Mouse (Mus musculus) midbrain, postnatal 0 days (tissue): Measurements from ENCODE around the gene Triobp. TPM values are rescaled to one million over a fixed set of nuclear protein-coding genes. Genes with fewer than 3 reads are reported as not detected.

Experiments used
- ATAC-seq: fragments of 200-750 bp; cut with Nextera tagmentation; 2 replicates; pipeline ENCODE4 v1.8.0; 2017; ENCODE audit warnings: moderate number of reproducible peaks, mild to moderate bottlenecking, moderate TSS enrichment, moderate library complexity; ENCODE audit not compliant: low FRiP score
- DNase-seq: peaks from one replicate; pipeline ENCODE4 v3.0.0-alpha.2; 2015; ENCODE audit warnings: low spot score
- H3K27ac ChIP-seq: fragments of 300-500 bp; sonication (generic); 2 replicates; pipeline ENCODE4 v1.5.1; 2014; ENCODE audit warnings: low read depth, mild to moderate bottlenecking, low read length, mixed read lengths
- H3K27me3 ChIP-seq: fragments of 300-500 bp; sonication (generic); 2 replicates; pipeline ENCODE4 v1.6.1; 2014; ENCODE audit warnings: low read length, control low read depth, mixed read lengths; ENCODE audit not compliant: insufficient read depth
- H3K36me3 ChIP-seq: fragments of 300-500 bp; sonication (generic); 2 replicates; pipeline ENCODE4 v1.6.1; 2014; ENCODE audit warnings: low read length, control low read depth, mixed read lengths; ENCODE audit not compliant: insufficient read depth
- H3K4me1 ChIP-seq: fragments of 300-500 bp; sonication (generic); 2 replicates; pipeline ENCODE4 v1.6.1; 2014; ENCODE audit warnings: mild to moderate bottlenecking, control low read depth, antibody characterized with exemption, low read length, mixed read lengths; ENCODE audit not compliant: insufficient read depth
- H3K4me2 ChIP-seq: fragments of 300-500 bp; sonication (generic); 2 replicates; pipeline ENCODE4 v1.6.1; 2014; ENCODE audit warnings: low read depth, mild to moderate bottlenecking, low read length, mixed read lengths; ENCODE audit not compliant: poor library complexity, severe bottlenecking
- H3K4me3 ChIP-seq: fragments of 300-500 bp; sonication (generic); 2 replicates; pipeline ENCODE4 v1.5.1; 2014; ENCODE audit warnings: low read depth, mild to moderate bottlenecking, low read length, moderate library complexity
- H3K9ac ChIP-seq: fragments of 300-500 bp; sonication (generic); replicated peaks from 2 replicates; pipeline ENCODE4 v1.6.1; 2014; ENCODE audit warnings: mild to moderate bottlenecking, low read length, moderate library complexity, mixed read lengths; ENCODE audit not compliant: poor library complexity, severe bottlenecking
- H3K9me3 ChIP-seq: fragments of 300-500 bp; sonication (generic); 2 replicates; pipeline ENCODE4 v1.6.1; 2016; ENCODE audit warnings: low read length, control low read depth
- CTCF ChIP-seq: IDR thresholded peaks from 2 replicates; pipeline ENCODE4 v1.5.1; 2016; ENCODE audit warnings: antibody characterized with exemption, mild to moderate bottlenecking
- WGBS: fragments of 180-500 bp; shearing (Covaris S2); extraction: QIAGEN DNeasy Blood & Tissue Kit; methylation state at CpG from one replicate; pipeline ENCODE4 v1.1.7; 2014; 5-methylcytosine and 5-hydroxymethylcytosine counted together
- polyA plus RNA-seq: library from polyadenylated mRNA; unstranded; fragments of >200 nt; fragmentation: Nextera tagmentation; extraction: Ambion mirVana; gene quantifications from 2 replicates; pipeline ENCODE4 v1.2.1, GENCODE M21; 2015
- total RNA-seq: library from RNA; depleted of rRNA; stranded (reverse); fragments of >200 nt; gene quantifications from 2 replicates; pipeline ENCODE4 v1.2.3, GENCODE M21; 2014

Gene Triobp
- total and polyA plus RNA-seq, 2 experiments from 2014 or later, result 28.4 to 40.0 TPM

DNA sequence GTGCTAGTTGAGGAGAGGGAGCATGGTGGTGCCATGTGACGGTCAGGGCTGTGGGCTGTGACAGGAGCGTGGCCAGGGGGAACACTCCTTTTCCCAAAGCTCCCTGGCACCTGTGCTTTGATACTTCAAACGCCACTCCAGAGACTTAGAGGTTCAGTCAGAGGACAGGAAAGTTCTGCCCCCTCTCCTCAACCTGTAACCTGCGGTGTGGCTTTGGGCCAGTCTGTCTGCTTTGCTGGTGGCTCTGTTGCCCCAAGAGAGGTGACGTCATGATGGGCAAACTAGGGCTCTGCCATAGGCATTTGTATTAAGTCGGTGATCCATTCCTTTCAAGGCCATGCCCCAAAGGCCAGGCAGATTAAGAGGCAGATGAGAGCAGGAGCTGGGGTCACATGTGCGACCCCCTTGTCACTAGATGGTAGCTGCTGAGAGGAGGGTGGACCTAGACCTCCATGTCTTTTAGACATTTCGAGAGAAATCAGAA lies 30.2 kb downstream of the Triobp start:
- H3K4me1 ChIP-seq, result no peaks in the 10 kb centered on the region
- H3K27ac ChIP-seq, result no peak overlapping the region
- H3K27me3 ChIP-seq, result no peaks in the 10 kb centered on the region
- DNase-seq, result no peak
- H3K36me3 ChIP-seq, result peaks cover 11% of the 10 kb centered on the region
- no peak overlapping the region for H3K9ac ChIP-seq
- no peak overlapping the region for H3K4me3 ChIP-seq
- H3K9me3 ChIP-seq, result no peaks in the 10 kb centered on the region
- no peak for ATAC-seq
- no peak overlapping the region for H3K4me2 ChIP-seq
- WGBS, result 88% methylated on average over 8 of the region's 8 CpGs
- TF ChIP-seq CTCF, result no peak

DNA sequence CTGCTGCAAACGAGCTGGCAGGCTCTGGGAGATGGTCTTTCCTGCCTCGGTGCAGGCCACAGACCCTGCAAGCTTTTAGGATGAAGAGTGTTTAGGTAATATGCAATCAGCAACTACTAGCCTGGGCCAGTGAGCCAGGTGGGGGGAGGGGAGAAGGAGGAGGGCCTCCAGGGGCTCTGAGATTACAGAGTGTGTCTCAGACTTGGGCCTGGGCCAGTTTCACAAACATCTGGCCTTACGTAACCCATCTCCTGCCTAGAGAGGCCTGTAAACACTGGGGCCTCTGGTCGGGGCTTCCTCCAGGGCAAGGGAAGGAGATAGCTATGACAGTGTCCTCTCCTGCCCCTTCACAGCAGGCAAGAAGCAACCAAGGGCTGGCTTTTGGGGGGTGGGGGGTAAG lies 31.4 kb downstream of the Triobp start:
- DNase-seq (no peak), ATAC-seq (no peak)
- H3K27ac ChIP-seq, result no peak overlapping the region
- H3K9ac ChIP-seq, result no peak overlapping the region
- H3K4me3 ChIP-seq, result no peak overlapping the region
- no peaks in the 10 kb centered on the region for H3K27me3 ChIP-seq
- H3K4me2 ChIP-seq, result no peak overlapping the region
- TF ChIP-seq CTCF, result no peak
- H3K9me3 ChIP-seq, result no peaks in the 10 kb centered on the region
- 34% methylated on average over 4 of the region's 4 CpGs for WGBS
- H3K4me1 ChIP-seq, result peaks cover 5% of the 10 kb centered on the region; the same call in 1 of the 2 replicates
- H3K36me3 ChIP-seq, result peaks cover 4% of the 10 kb centered on the region

DNA sequence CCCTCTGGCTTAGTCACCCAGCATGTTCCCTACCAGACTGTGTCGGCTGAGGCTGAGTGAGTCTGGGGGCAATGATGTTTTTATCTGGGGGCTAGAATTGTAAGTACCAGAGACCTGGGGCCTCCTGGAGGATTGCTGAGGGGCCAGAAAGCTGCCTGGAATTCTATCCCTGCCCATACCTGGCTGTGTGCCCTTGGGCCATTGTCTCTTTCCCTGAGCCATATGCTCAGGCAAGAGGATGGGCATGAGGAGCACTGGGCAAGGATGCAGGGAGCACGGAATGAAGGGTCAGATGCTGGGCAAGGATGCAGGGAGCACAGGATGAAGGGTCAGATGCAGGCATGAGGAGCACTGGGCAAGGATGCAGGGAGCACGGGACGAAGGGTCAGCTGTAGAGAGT lies 32.6 kb downstream of the Triobp start:
- TF ChIP-seq CTCF, result no peak
- WGBS, result 87% methylated on average over 4 of the region's 4 CpGs
- Histone ChIP-seq H3K4me1 (peaks cover 5% of the 10 kb centered on the region; the same call in 1 of the 2 replicates), H3K27ac (no peak overlapping the region), H3K9me3 (no peaks in the 10 kb centered on the region), H3K36me3 (no peaks in the 10 kb centered on the region; the same call in 1 of the 2 replicates), H3K4me2 (no peak overlapping the region), H3K4me3 (no peak overlapping the region), H3K9ac (no peak overlapping the region), H3K27me3 (no peaks in the 10 kb centered on the region)
- ATAC-seq, result no peak
- no peak for DNase-seq

DNA sequence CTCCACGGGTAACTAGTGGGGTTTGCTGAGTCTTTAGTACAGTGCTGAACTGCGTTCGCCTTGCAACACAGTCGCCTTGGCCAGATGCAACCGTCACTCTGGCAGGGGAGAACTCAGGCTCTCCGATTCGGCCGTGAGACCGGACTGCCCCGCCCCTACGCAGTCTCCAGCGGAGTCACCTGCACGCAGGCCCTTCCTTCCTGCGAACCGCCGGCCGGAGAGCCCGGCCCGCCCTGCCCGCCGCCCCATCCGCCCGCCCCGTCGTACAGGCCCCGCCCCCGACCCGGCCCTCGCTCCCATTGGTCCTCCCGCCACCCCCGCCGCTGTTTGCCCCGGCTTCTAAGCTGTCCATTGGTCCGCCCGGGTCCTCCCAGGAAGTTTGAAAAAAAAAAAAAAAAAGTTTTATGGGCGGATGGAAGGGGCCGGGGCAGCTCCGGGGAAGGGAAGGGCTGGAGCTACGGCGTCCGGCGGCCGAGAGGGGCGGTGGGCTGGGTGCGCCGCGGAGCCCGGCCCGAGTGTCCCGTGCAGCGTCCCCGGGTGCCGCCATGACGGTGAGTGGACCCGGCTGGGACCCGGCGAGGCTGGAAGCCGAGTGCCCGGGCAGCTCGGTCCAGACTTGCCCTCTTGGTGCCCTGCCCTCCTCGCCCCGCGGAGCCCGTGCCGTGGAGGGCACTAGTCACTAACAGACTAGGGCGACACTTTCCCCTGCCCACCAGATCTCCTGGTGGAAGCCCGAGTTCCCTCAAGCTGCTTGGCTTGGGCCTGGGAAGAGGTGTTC lies 35.3 kb downstream of the Triobp start:
- DNase-seq, result peak; percentile 87
- no peak for TF ChIP-seq CTCF
- no peaks in the 10 kb centered on the region for H3K27me3 ChIP-seq
- peaks cover 5% of the 10 kb centered on the region; the same call in 1 of the 2 replicates for H3K36me3 ChIP-seq
- ATAC-seq, result peak; percentile 75
- 0 out of 2 replicates have a peak overlapping the region, but pooled peaks have one; percentile 43 for H3K27ac ChIP-seq
- peak overlapping the region; percentile 42 for H3K4me3 ChIP-seq
- H3K4me1 ChIP-seq, result peaks cover 5% of the 10 kb centered on the region; the same call in 1 of the 2 replicates
- H3K9me3 ChIP-seq, result no peaks in the 10 kb centered on the region
- H3K9ac ChIP-seq, result peak overlapping the region; percentile 46; the same call in 1 of the 2 replicates
- WGBS, result under 1% methylated on average over 63 of the region's 67 CpGs
- H3K4me2 ChIP-seq, result peak overlapping the region; percentile 62

DNA sequence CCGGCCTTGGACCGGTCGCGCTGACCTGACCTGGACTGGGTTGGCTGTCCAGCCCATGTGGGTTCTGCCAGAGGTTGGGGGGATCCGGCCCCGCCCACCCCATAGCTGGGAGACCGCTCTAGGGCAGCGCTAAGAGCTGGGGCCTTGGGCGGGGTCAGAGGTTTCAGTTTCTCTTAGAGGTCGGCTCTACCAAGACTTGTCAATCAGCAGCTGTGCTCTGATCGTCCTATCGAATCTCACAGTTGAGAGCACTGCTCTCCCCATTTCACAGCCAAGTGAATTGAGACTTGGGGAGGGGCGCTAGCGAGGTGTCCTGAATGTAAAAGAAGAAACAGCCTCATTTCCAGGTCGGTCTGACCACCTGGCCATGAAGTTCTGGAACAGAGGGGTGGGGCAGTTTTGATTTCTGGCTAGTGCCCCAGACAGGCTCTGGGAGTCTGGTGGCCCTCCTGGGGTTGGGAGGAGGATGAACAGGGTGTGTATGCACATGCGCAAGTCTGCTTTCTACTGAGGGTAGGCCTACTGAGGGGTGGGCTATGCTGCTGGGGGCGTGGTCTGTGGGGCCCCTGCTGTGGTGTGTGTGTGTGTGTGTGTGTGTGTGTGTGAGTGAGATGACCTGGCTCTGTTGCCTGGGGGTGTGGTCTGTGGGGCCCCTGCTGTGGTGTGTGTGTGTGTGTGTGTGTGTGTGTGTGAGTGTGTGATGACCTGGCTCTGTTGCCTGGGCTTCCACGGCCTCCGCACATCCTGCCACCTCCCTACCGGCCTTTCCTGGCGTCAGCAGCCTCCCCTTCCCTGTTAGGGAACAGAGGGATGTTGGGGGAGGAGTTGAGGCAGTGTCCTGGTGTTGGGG lies 36.1 kb downstream of the Triobp start:
- 7% methylated on average over 21 of the region's 21 CpGs for WGBS
- peaks cover 5% of the 10 kb centered on the region; the same call in 1 of the 2 replicates for H3K4me1 ChIP-seq
- no peak for TF ChIP-seq CTCF
- peaks cover 7% of the 10 kb centered on the region; the same call in 1 of the 2 replicates for H3K36me3 ChIP-seq
- ATAC-seq, result peak; percentile 39
- DNase-seq, result no peak
- H3K27ac ChIP-seq, result 0 out of 2 replicates have a peak overlapping the region, but pooled peaks have one; percentile 43
- no peaks in the 10 kb centered on the region for H3K27me3 ChIP-seq
- peak overlapping the region; percentile 42 for H3K4me3 ChIP-seq
- peak overlapping the region; percentile 46; the same call in 1 of the 2 replicates for H3K9ac ChIP-seq
- H3K4me2 ChIP-seq, result peak overlapping the region; percentile 62
- no peaks in the 10 kb centered on the region for H3K9me3 ChIP-seq
